Mouse (Mus musculus): ENCODE data around the gene Chac1. TPM values are rescaled to one million over a fixed set of nuclear protein-coding genes. Genes with fewer than 3 reads are reported as not detected.

Chac1 gene
- polyA plus RNA-seq, 1 experiment from 2014 or later, result 2.9 TPM

DNA sequence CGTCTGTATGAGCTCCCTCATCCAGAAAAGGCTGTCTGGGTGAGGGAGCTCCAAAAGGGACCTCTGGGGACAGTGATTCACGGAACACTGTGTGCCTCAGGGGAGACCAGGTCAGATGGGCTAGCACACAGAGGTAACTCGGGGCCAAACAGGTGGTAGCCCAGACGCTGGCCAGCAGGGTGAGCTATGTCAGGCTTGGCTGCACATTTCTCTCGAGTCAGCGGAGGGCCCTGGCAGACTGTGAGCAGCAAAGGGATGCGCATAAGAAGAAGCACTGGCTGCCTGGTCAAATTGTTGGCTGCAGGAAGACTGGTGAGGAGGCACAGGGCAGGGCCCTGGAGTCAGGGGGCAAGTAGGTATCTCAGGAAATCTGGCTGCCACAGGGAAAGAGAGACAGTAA, 4.6 kb downstream of the Chac1 start:
- ATAC-seq (replicated peaks; ENCODE audit: low FRiP score) (no peak), DNase-seq (ENCODE audit: low spot score) (no peak)
- H3K4me1 ChIP-seq (replicated peaks; ENCODE audit: control insufficient read depth, insufficient read depth, low read length), result peaks cover 3% of the 10 kb centered on the region; the same call in 1 of the 2 replicates
- H3K36me3 ChIP-seq (ENCODE audit: control insufficient read depth, insufficient read depth, low read length), result no peaks in the 10 kb centered on the region
- H3K9ac ChIP-seq (ENCODE audit: low read depth, low read length), result no peak overlapping the region
- no peak overlapping the region for H3K27ac ChIP-seq (ENCODE audit: low read depth, low read length)
- no peak overlapping the region for H3K4me2 ChIP-seq
- H3K9me3 ChIP-seq (ENCODE audit: control insufficient read depth, low read length), result no peaks in the 10 kb centered on the region
- 44% methylated on average over 7 of the region's 7 CpGs for WGBS
- no peak overlapping the region for H3K4me3 ChIP-seq (ENCODE audit: low read depth, low read length)
- peaks cover 10% of the 10 kb centered on the region for H3K27me3 ChIP-seq (replicated peaks; ENCODE audit: control insufficient read depth, insufficient read depth, low read length)

DNA sequence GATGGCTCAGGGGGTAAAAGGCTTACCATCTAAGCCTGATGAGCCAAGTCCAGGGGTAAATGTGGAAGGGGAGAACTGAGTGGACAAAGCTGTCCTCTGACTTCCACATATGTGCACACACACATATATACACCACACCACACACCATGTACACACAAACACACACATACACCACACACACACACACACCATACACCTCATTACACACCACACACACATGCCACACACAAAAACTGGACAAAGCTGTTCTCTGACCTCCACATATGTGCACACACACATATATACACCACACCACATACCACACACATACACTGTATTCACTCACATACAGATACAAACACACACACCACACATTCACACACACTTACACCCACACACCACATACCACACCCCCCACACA, 5.3 kb downstream of the Chac1 start:
- no peaks in the 10 kb centered on the region for H3K36me3 ChIP-seq (ENCODE audit: control insufficient read depth, insufficient read depth, low read length)
- DNase-seq (ENCODE audit: low spot score) (no peak), ATAC-seq (replicated peaks; ENCODE audit: low FRiP score) (no peak)
- peaks cover 5% of the 10 kb centered on the region for H3K27me3 ChIP-seq (replicated peaks; ENCODE audit: control insufficient read depth, insufficient read depth, low read length)
- no peak overlapping the region for H3K27ac ChIP-seq (ENCODE audit: low read depth, low read length)
- H3K4me1 ChIP-seq (replicated peaks; ENCODE audit: control insufficient read depth, insufficient read depth, low read length), result peaks cover 3% of the 10 kb centered on the region; the same call in 1 of the 2 replicates
- no peak overlapping the region for H3K4me3 ChIP-seq (ENCODE audit: low read depth, low read length)
- H3K9me3 ChIP-seq (ENCODE audit: control insufficient read depth, low read length), result no peaks in the 10 kb centered on the region
- H3K4me2 ChIP-seq, result no peak overlapping the region
- no peak overlapping the region for H3K9ac ChIP-seq (ENCODE audit: low read depth, low read length)

DNA sequence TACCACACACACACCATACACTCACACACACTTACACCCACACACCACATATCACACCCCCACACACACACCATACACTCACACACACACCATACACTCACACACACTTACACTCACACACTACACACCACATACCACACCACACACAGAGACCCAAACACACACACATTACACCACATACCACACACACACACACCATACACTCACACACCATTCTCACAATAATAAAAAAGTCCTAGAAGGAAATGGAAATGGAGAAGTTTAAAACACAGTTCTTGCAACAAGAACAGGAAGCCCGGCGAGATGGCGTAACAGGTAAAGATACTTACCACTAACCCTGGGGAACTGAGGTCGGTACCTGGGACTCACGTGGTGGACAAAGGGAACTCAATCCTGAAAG, 5.8 kb downstream of the Chac1 start:
- Histone ChIP-seq H3K9ac (ENCODE audit: low read depth, low read length) (no peak overlapping the region), H3K4me2 (no peak overlapping the region), H3K4me1 (replicated peaks; ENCODE audit: control insufficient read depth, insufficient read depth, low read length) (peaks cover 3% of the 10 kb centered on the region; the same call in 1 of the 2 replicates), H3K9me3 (ENCODE audit: control insufficient read depth, low read length) (no peaks in the 10 kb centered on the region), H3K4me3 (ENCODE audit: low read depth, low read length) (no peak overlapping the region), H3K36me3 (ENCODE audit: control insufficient read depth, insufficient read depth, low read length) (no peaks in the 10 kb centered on the region), H3K27me3 (replicated peaks; ENCODE audit: control insufficient read depth, insufficient read depth, low read length) (peaks cover under 1% of the 10 kb centered on the region; the same call in 1 of the 2 replicates), H3K27ac (ENCODE audit: low read depth, low read length) (no peak overlapping the region)
- ATAC-seq (replicated peaks; ENCODE audit: low FRiP score) (no peak), DNase-seq (ENCODE audit: low spot score) (no peak)
- 62% methylated on average over 5 of the region's 5 CpGs for WGBS

DNA sequence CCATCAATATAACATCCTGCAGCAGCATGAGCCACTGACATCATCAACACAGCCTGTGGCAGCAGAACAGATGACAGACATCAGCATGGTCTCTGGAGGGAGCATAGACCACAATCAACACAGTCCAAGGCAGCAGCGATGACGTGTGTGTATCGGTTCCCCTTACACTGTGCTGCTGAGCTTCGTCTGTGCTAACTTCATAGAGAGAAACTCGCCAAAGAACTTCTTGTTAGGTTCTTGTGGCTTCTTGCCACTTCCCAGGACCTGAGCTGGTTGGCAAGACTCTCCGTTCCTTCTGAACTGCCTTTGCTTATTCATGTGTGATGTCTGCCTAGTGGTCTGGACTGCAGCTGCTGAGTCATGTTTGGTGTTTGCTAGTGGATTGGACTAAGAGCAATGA, 7.2 kb downstream of the Chac1 start:
- DNase-seq (ENCODE audit: low spot score) (no peak), ATAC-seq (replicated peaks; ENCODE audit: low FRiP score) (no peak)
- Histone ChIP-seq H3K4me2 (no peak overlapping the region), H3K9me3 (ENCODE audit: control insufficient read depth, low read length) (no peaks in the 10 kb centered on the region), H3K4me1 (replicated peaks; ENCODE audit: control insufficient read depth, insufficient read depth, low read length) (peaks cover 3% of the 10 kb centered on the region; the same call in 1 of the 2 replicates), H3K9ac (ENCODE audit: low read depth, low read length) (no peak overlapping the region), H3K27ac (ENCODE audit: low read depth, low read length) (no peak overlapping the region), H3K4me3 (ENCODE audit: low read depth, low read length) (no peak overlapping the region), H3K36me3 (ENCODE audit: control insufficient read depth, insufficient read depth, low read length) (no peaks in the 10 kb centered on the region), H3K27me3 (replicated peaks; ENCODE audit: control insufficient read depth, insufficient read depth, low read length) (no peaks in the 10 kb centered on the region)
- WGBS, result 51% methylated on average over 6 of the region's 6 CpGs

DNA sequence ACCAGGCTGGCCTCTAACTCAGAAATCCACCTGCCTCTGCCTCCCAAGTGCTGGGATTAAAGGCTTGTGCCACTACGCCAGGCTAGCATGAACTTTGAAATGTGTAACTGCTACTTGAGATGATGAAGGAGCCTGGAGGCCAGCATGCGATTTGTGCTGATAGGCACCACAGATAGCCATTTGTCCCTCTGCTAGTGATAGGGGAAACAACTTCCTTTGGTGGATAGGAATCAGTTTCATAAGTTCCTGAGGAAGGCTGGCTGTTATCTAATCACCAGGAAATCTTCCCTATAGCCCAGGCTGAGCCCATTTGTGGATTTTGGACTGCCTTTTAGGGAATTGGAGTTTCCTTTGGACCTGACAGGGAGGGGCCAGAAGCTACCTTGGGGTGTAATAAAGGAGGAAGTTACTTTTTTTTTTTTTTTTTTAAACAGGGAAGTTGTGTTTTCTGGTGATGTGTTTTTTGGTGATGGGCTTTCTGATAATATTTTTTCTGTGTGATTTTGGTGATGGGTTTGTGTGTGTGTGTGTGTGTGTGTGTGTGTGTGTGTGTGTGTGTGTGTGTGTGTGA, 8.8 kb downstream of the Chac1 start:
- Histone ChIP-seq H3K4me3 (ENCODE audit: low read depth, low read length) (no peak overlapping the region), H3K4me1 (replicated peaks; ENCODE audit: control insufficient read depth, insufficient read depth, low read length) (peaks cover 3% of the 10 kb centered on the region; the same call in 1 of the 2 replicates), H3K27me3 (replicated peaks; ENCODE audit: control insufficient read depth, insufficient read depth, low read length) (no peaks in the 10 kb centered on the region), H3K4me2 (no peak overlapping the region), H3K9ac (ENCODE audit: low read depth, low read length) (no peak overlapping the region), H3K9me3 (ENCODE audit: control insufficient read depth, low read length) (no peaks in the 10 kb centered on the region), H3K36me3 (ENCODE audit: control insufficient read depth, insufficient read depth, low read length) (no peaks in the 10 kb centered on the region), H3K27ac (ENCODE audit: low read depth, low read length) (no peak overlapping the region)
- 44% methylated on average over 2 of the region's 2 CpGs for WGBS
- no peak for DNase-seq (ENCODE audit: low spot score)
- no peak for ATAC-seq (replicated peaks; ENCODE audit: low FRiP score)

DNA sequence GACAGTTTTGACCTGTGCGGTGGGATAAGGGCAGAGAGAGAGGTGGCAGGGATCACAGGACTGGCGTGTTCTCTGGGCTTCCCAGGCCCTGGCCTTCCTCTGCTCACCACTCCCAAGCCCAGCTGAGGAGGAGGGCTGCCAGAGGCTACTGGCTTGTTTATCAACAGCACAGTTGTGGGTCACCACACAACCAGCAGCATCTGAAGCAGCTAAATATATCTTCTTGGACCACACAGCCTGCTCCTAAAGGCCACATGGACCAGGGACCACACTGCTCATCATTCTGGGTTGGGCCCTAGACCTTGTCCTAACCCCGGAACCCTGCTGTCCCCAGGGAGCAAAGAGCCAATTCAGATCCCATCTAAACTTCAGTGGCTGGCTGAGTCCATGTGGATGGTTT, 13.9 kb downstream of the Chac1 start:
- Histone ChIP-seq H3K9ac (ENCODE audit: low read depth, low read length) (no peak overlapping the region), H3K27me3 (replicated peaks; ENCODE audit: control insufficient read depth, insufficient read depth, low read length) (no peaks in the 10 kb centered on the region), H3K4me1 (replicated peaks; ENCODE audit: control insufficient read depth, insufficient read depth, low read length) (no peaks in the 10 kb centered on the region), H3K9me3 (ENCODE audit: control insufficient read depth, low read length) (no peaks in the 10 kb centered on the region), H3K4me3 (ENCODE audit: low read depth, low read length) (no peak overlapping the region), H3K36me3 (ENCODE audit: control insufficient read depth, insufficient read depth, low read length) (0 out of 2 replicates have a peak, but pooled peaks cover under 1% of the 10 kb centered on the region), H3K4me2 (no peak overlapping the region), H3K27ac (ENCODE audit: low read depth, low read length) (no peak overlapping the region)
- 88% methylated on average over 3 of the region's 3 CpGs for WGBS
- ATAC-seq (replicated peaks; ENCODE audit: low FRiP score), result no peak
- DNase-seq (ENCODE audit: low spot score), result no peak

DNA sequence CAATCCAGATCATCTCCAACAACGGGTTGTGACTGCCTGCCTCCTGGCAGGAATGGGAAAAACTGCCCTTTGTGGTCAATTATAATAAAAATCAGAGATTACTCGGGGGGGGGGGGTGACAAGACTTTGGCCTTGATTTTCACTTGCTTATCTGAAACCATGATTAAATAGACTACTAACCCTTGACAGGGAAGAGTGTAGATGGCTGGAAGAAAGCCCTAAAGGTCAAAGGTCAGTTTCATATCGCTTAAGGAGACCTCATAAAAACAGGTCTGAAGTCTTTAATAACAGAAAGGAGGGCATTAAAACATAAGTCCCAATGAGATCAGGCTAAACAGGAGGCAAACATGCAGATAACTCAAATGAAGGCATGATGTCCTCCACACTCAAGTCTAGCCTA, 16.3 kb downstream of the Chac1 start:
- Histone ChIP-seq H3K36me3 (ENCODE audit: control insufficient read depth, insufficient read depth, low read length) (peaks cover 6% of the 10 kb centered on the region), H3K4me3 (ENCODE audit: low read depth, low read length) (no peak overlapping the region), H3K27me3 (replicated peaks; ENCODE audit: control insufficient read depth, insufficient read depth, low read length) (no peaks in the 10 kb centered on the region), H3K9me3 (ENCODE audit: control insufficient read depth, low read length) (no peaks in the 10 kb centered on the region), H3K27ac (ENCODE audit: low read depth, low read length) (no peak overlapping the region), H3K4me2 (no peak overlapping the region), H3K9ac (ENCODE audit: low read depth, low read length) (no peak overlapping the region), H3K4me1 (replicated peaks; ENCODE audit: control insufficient read depth, insufficient read depth, low read length) (no peaks in the 10 kb centered on the region)
- ATAC-seq (replicated peaks; ENCODE audit: low FRiP score), result no peak
- no peak for DNase-seq (ENCODE audit: low spot score)
- WGBS, result 76% methylated on average over 3 of the region's 3 CpGs

DNA sequence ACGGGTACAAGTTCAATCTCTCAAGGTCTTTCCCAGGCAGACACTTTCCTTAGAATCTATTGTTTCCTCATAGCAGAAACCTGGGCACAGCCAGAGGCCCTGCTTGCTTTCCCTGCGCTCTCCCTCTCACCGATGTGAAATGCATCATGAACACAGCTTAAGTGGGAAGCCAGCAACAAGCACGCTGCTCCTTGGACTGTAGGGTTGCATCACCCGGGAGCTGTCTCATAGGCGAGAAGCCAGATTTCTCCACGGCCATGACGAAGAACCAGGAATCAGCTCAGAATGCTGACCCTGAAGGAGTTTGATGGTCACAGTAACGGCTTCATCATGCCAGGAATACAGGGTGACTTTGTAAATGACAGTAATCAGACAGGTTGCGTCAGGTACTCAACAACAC, 19.1 kb downstream of the Chac1 start:
- Histone ChIP-seq H3K4me3 (ENCODE audit: low read depth, low read length) (no peak overlapping the region), H3K9ac (ENCODE audit: low read depth, low read length) (no peak overlapping the region), H3K9me3 (ENCODE audit: control insufficient read depth, low read length) (no peaks in the 10 kb centered on the region), H3K36me3 (ENCODE audit: control insufficient read depth, insufficient read depth, low read length) (peaks cover 29% of the 10 kb centered on the region), H3K4me1 (replicated peaks; ENCODE audit: control insufficient read depth, insufficient read depth, low read length) (no peaks in the 10 kb centered on the region), H3K27ac (ENCODE audit: low read depth, low read length) (no peak overlapping the region), H3K4me2 (no peak overlapping the region), H3K27me3 (replicated peaks; ENCODE audit: control insufficient read depth, insufficient read depth, low read length) (no peaks in the 10 kb centered on the region)
- 91% methylated on average over 10 of the region's 10 CpGs for WGBS
- ATAC-seq (replicated peaks; ENCODE audit: low FRiP score) (no peak), DNase-seq (ENCODE audit: low spot score) (no peak)

DNA sequence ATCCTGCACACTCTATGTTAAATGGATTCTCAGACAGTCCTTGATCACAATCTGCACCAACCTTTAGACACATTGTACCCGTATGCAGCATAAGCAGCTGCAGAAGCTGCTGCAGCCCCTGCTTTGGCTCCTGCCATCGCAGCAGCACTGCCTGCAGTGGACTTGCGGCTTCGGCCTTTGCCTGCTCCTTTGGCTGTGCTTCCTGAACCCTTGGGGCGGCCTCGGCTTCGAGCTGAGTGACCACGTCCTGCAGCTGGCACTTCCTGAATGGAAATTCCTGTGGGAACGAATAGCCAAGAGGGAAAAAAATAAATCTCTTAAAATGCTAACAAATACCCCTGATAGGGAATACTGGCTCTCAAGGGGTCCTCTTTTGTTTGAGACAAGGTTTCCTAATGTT, 26.3 kb downstream of the Chac1 start:
- Histone ChIP-seq H3K27ac (ENCODE audit: low read depth, low read length) (no peak overlapping the region), H3K4me2 (no peak overlapping the region), H3K9me3 (ENCODE audit: control insufficient read depth, low read length) (no peaks in the 10 kb centered on the region), H3K4me3 (ENCODE audit: low read depth, low read length) (no peak overlapping the region), H3K4me1 (replicated peaks; ENCODE audit: control insufficient read depth, insufficient read depth, low read length) (no peaks in the 10 kb centered on the region), H3K36me3 (ENCODE audit: control insufficient read depth, insufficient read depth, low read length) (peaks cover 61% of the 10 kb centered on the region), H3K9ac (ENCODE audit: low read depth, low read length) (no peak overlapping the region), H3K27me3 (replicated peaks; ENCODE audit: control insufficient read depth, insufficient read depth, low read length) (no peaks in the 10 kb centered on the region)
- WGBS, result 82% methylated on average over 9 of the region's 9 CpGs
- DNase-seq (ENCODE audit: low spot score) (no peak), ATAC-seq (replicated peaks; ENCODE audit: low FRiP score) (no peak)
